Mouse (Mus musculus) olfactory bulb, adult 2 months (tissue): ENCODE measurements around the gene Selenow. TPM values are rescaled to one million over a fixed set of nuclear protein-coding genes. Genes with fewer than 3 reads are reported as not detected.

ENCODE experiments used
- H3K27ac ChIP-seq: fragments of 200-500 bp; 2 replicates; pipeline ENCODE4 v1.5.1; 2012; ENCODE audit warnings: low read depth, low read length; ENCODE audit not compliant: insufficient read depth
- H3K4me1 ChIP-seq: fragments of 200-500 bp; 2 replicates; pipeline ENCODE4 v1.6.1; 2012; ENCODE audit warnings: low read length; ENCODE audit not compliant: control insufficient read depth, insufficient read depth
- H3K4me3 ChIP-seq: fragments of 200-500 bp; 2 replicates; pipeline ENCODE4 v1.5.1; 2012; ENCODE audit warnings: mild to moderate bottlenecking, low read depth, low read length, moderate library complexity; ENCODE audit not compliant: insufficient read depth
- CTCF ChIP-seq: fragments of 200-500 bp; IDR thresholded peaks from 2 replicates; pipeline ENCODE4 v1.5.1; 2012; ENCODE audit warnings: low read depth, mild to moderate bottlenecking, low read length, moderate library complexity; ENCODE audit not compliant: insufficient read depth
- POLR2A ChIP-seq: fragments of 200-500 bp; IDR thresholded peaks from 2 replicates; pipeline ENCODE4 v1.6.1; 2012; ENCODE audit warnings: mild to moderate bottlenecking, low read depth, low read length, moderate library complexity; ENCODE audit not compliant: insufficient read depth
- WGBS: fragments of 180-500 bp; shearing (Covaris S2); methylation state at CpG from one replicate; pipeline ENCODE4 v1.1.7; 2018; 5-methylcytosine and 5-hydroxymethylcytosine counted together
- polyA plus RNA-seq: library from polyadenylated mRNA; stranded (reverse); fragments of >200 nt; gene quantifications from 2 replicates; pipeline ENCODE4 v1.2.4, GENCODE M21; 2012; ENCODE audit warnings: low replicate concordance; ENCODE audit not compliant: missing spikeins, insufficient read depth, insufficient read length

The Selenow gene
- polyA plus RNA-seq, 1 experiment = 430 TPM

DNA sequence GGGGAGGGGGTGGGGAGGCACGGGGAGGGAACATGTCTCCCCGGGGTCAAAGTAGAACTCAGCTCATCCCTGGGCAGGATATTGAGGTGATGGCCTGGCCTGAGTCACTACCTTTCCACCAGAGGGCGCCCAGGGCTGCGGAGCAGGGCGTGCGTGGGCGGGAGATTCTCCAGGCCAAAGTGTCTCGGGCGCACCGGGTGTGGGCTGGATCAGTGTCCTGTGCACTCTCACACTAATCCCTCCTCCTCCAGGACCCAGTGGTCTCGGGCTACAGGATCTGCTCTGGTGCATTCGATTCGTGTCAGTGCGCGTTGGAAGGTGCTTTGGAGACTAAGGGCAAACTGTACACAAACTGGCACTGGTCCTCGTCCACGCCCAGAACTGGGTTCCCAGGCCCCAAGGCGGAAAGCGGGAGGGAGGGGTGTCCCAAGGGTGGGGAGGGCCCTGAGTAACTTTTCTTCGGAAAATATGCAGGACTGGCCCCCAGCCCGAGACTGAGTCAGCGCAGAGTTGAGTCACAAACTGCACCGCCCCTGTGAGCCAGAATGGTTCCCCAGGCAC lies 26.3 kb upstream of the Selenow start:
- Histone ChIP-seq H3K4me3 (peak overlapping the region; percentile 39), H3K27ac (peak overlapping the region; percentile 54; the same call in 1 of the 2 replicates)
- WGBS = 1% methylated on average over 23 of the region's 23 CpGs

GRCm38 (mm10) chr7:15947653-15948260 lies 25.6 kb upstream of the Selenow start:
- Histone ChIP-seq H3K27ac (no peak overlapping the region; the same call in 1 of the 2 replicates), H3K4me1 (peaks cover 21% of the 10 kb centered on the region), H3K4me3 (no peak overlapping the region)
- WGBS = 43% methylated on average over 4 of the region's 4 CpGs
- TF ChIP-seq CTCF = no peak

More for the DNA sequence above, 26.3 kb upstream of the Selenow start:
- peaks cover 21% of the 10 kb centered on the region for H3K4me1 ChIP-seq
- TF ChIP-seq CTCF (peak; percentile 85), POLR2A (no peak)

DNA sequence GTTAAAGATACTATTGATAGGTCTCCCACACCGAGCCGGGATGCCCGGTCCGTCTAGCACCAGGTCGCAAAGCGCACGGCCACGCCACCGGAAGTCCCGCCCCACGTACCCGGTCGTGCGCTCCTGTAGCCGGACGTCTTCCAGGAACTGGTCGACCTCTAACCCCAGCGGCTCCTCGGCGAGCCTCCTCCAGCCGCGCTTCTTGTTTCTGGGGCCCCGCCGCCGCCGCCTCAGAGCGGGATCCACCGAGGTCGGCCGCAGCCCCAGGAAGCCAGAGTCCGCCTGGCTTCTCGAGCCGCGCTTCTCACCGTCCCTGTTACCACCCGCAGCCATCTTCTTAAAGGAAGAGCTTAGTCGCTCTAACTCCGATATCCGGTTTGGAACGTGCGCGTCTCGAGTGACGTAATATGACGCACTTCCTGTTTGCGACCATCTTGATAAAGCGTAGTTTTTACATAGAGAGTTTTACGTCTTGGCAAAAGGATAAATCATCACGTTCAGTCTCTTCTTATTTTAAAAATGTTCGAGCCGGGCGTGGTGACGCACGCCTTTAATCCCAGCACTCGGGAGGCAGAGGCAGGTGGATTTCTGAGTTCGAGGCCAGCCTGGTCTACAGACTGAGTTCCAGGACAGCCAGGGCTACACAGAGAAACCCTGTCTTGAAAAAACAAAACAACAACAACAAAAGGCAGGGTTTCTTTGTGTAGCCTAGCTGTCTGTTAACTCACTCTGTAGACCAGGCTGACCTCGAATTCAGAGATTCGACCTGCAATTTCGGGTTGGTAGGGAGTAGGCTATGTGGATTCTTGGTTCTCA lies 23.7 kb upstream of the Selenow start, which contains the start of gene Nop53:
TSS of gene Nop53 (minus strand) at position 354 of the 816 bp plus-strand sequence.
- H3K4me1 ChIP-seq = peaks cover 21% of the 10 kb centered on the region
- H3K4me3 ChIP-seq = peak within 1 kb of the TSS; percentile 62
- TF ChIP-seq CTCF = no peak
- TF ChIP-seq POLR2A = peak; percentile 35; the same call in 1 of the 2 replicates
- peak within 1 kb of the TSS; percentile 85 for H3K27ac ChIP-seq
- 2% methylated on average over 59 of the region's 59 CpGs for WGBS

DNA sequence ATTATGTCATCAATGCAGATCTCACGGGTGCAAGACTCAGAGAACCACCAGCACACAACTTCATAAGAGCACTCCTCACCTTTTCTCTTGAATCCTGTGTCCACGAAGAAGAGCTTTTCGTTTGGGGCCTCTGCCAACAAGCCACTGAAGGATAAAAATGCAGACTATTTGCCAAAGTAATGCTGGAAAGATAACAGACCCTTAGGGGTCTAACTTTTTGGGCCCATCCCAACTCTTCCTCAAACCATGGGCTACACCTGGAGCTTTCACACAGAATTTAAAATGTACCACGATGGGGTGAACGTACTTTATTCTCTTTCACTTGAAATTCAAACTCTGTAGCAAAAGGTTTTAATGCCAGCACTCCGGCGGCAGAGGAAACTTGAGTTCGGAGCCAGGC lies 23.0 kb upstream of the Selenow start:
- no peak for TF ChIP-seq POLR2A
- 3% methylated on average over 8 of the region's 8 CpGs for WGBS
- Histone ChIP-seq H3K4me3 (peak overlapping the region; percentile 62), H3K4me1 (peaks cover 21% of the 10 kb centered on the region), H3K27ac (no peak overlapping the region)

GRCm38 (mm10) chr7:15944311-15944710 lies 22.1 kb upstream of the Selenow start:
- TF ChIP-seq CTCF (no peak), POLR2A (no peak)
- H3K27ac ChIP-seq = no peak overlapping the region
- H3K4me1 ChIP-seq = peaks cover 21% of the 10 kb centered on the region
- no peak overlapping the region for H3K4me3 ChIP-seq
- 83% methylated on average over 1 of the region's 1 CpGs for WGBS

- WGBS = 87% methylated on average over 3 of the region's 3 CpGs
- H3K4me3 ChIP-seq = no peak overlapping the region
- peaks cover 2% of the 10 kb centered on the region; the same call in 1 of the 2 replicates for H3K4me1 ChIP-seq
- no peak for TF ChIP-seq POLR2A
- no peak for TF ChIP-seq CTCF
- H3K27ac ChIP-seq = no peak overlapping the region
Measured at GRCm38 (mm10) chr7:15938621-15939020, 16.4 kb upstream of the Selenow start.

- no peak for TF ChIP-seq POLR2A
- no peak for TF ChIP-seq CTCF
- H3K27ac ChIP-seq = no peak overlapping the region
- WGBS = 88% methylated on average over 5 of the region's 5 CpGs
Measured at GRCm38 (mm10) chr7:15937491-15937890, 15.3 kb upstream of the Selenow start.

GRCm38 (mm10) chr7:15933437-15934359 lies 11.5 kb upstream of the Selenow start:
- 52% methylated on average over 16 of the region's 16 CpGs for WGBS
- TF ChIP-seq CTCF (no peak), POLR2A (no peak)
- Histone ChIP-seq H3K4me3 (no peak overlapping the region), H3K27ac (no peak overlapping the region), H3K4me1 (no peaks in the 10 kb centered on the region)

More at GRCm38 (mm10) chr7:15937491-15937890, 15.3 kb upstream of the Selenow start:
- H3K4me1 ChIP-seq = no peaks in the 10 kb centered on the region
- H3K4me3 ChIP-seq = no peak overlapping the region
